In the genomic region with DNA sequence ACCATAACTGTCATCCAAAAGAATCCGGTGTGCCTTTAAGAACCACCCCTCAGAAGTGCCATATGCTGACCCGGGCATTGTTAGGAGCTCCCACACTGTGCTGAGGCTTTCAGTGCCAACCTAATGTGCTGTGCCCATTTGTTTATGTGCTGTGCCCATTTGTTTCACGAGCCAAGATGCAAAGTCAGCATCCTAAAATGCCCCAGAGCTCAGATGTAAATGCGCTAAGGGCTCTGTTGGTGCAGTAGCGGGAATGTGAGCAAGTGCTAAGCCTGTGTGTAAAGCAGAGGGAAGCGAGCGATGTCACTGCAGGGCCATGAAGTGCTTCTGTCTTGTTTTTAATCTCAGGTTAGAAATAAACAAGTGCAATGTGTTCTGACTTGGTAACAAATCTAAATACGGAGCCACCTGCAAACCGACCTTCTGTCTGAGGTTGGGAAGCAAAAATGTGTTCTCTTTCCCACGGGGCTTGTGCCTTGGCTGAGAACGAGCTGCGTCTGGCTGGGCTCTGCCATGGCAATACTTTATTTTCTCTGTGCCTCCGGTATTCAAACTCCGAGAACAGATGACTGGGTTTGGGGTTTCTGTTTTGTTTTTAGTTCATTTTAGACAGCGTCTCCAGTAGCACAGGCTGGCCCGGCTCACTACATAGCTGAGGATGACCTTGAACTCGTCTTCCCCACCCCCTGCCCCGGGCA, we compare ENCODE assay signal across 16 mouse cellular contexts.
DNase-seq lines count a peak whose midpoint lies in the region; ATAC-seq lines count a peak whose summit lies in the region.
"Had no signal": no experiment of that assay in that cellular context is flagged by ENCODE, and none has a peak within 500 bp of the region (broad histone marks: within the 10 kb centered on the region; RNA-seq: fewer than 3 reads in every experiment).

No protein-coding gene starts in this region.

- no peak overlapping the region for H3K9ac ChIP-seq in midbrain, embryonic 11.5 days (ENCODE audit: low read length)
- no peak overlapping the region for H3K9ac ChIP-seq in midbrain, embryonic 13.5 days (replicated peaks)
- no peak overlapping the region for H3K9ac ChIP-seq in limb, embryonic 12.5 days (replicated peaks)
- H3K9ac ChIP-seq: hindbrain, embryonic 12.5 days; lung, embryonic 14.5 days had no signal

- no peak overlapping the region for H3K4me3 ChIP-seq in midbrain, embryonic 11.5 days (ENCODE audit: low read depth, low read length)
- H3K4me3 ChIP-seq in midbrain, embryonic 13.5 days (replicated peaks): no peak overlapping the region
- no peak overlapping the region for H3K4me3 ChIP-seq in limb, embryonic 12.5 days (replicated peaks)
- H3K4me3 ChIP-seq: hindbrain, embryonic 12.5 days had no signal

- no peak overlapping the region for H3K27ac ChIP-seq in midbrain, embryonic 11.5 days (ENCODE audit: low read depth, low read length)
- no peak overlapping the region for H3K27ac ChIP-seq in midbrain, embryonic 13.5 days
- 0 out of 2 replicates have a peak overlapping the region, but pooled peaks have one; percentile 7 for H3K27ac ChIP-seq in limb, embryonic 12.5 days
- H3K27ac ChIP-seq: hindbrain, embryonic 12.5 days had no signal

- no peaks in the 10 kb centered on the region for H3K27me3 ChIP-seq in midbrain, embryonic 11.5 days (ENCODE audit: control insufficient read depth, insufficient read depth, low read length)
- H3K27me3 ChIP-seq in midbrain, embryonic 13.5 days: no peaks in the 10 kb centered on the region
- no peaks in the 10 kb centered on the region for H3K27me3 ChIP-seq in limb, embryonic 12.5 days
- H3K27me3 ChIP-seq: hindbrain, embryonic 12.5 days had no signal

- 92% methylated on average over 18 of the region's 18 CpGs for WGBS in midbrain, embryonic 11.5 days
- WGBS in midbrain, embryonic 13.5 days: 90% methylated on average over 18 of the region's 18 CpGs
- 78% methylated on average over 18 of the region's 18 CpGs for WGBS in limb, embryonic 12.5 days

- H3K9me3 ChIP-seq in midbrain, embryonic 11.5 days (ENCODE audit: control insufficient read depth, low read length): no peaks in the 10 kb centered on the region; the same call in 1 of the 2 replicates
- H3K9me3 ChIP-seq in midbrain, embryonic 13.5 days: no peaks in the 10 kb centered on the region
- 0 out of 2 replicates have a peak, but pooled peaks cover 3% of the 10 kb centered on the region for H3K9me3 ChIP-seq in limb, embryonic 12.5 days

- ATAC-seq in midbrain, embryonic 11.5 days (ENCODE audit: low FRiP score): no peak
- ATAC-seq in midbrain, embryonic 13.5 days: no peak
- no peak for ATAC-seq in limb, embryonic 12.5 days (ENCODE audit: insufficient number of reproducible peaks, insufficient read depth, low FRiP score, low TSS enrichment, low read depth)

- intact Hi-C loops in heart, postnatal 25 days (cut with DNase I): no loop called here

- peak; percentile 58 for DNase-seq in heart, adult 11 months
- no peak for DNase-seq in heart, postnatal 25 days (ENCODE audit: low spot score)
- peak; percentile 68 for DNase-seq in midbrain, embryonic 11.5 days (ENCODE audit: low spot score, missing footprints)
- peak; percentile 81 for DNase-seq in cerebellum, adult 8-10 months
- DNase-seq in kidney, postnatal 10 days: no peak
- DNase-seq in urinary bladder, adult 2 months (ENCODE audit: low spot score): no peak
- DNase-seq: adrenal gland, adult 2 months; embryo, embryonic 11 days; kidney, adult 8-10 months; lung, embryonic 14.5 days; thymus, adult 18-20 months had no signal

- no peaks in the 10 kb centered on the region for H3K4me1 ChIP-seq in midbrain, embryonic 11.5 days (ENCODE audit: control insufficient read depth, insufficient read depth, low read length)
- no peaks in the 10 kb centered on the region for H3K4me1 ChIP-seq in midbrain, embryonic 13.5 days (replicated peaks)
- H3K4me1 ChIP-seq in limb, embryonic 12.5 days (replicated peaks): peaks cover 12% of the 10 kb centered on the region
- H3K4me1 ChIP-seq: hindbrain, embryonic 12.5 days had no signal

- no peaks in the 10 kb centered on the region for H3K36me3 ChIP-seq in midbrain, embryonic 11.5 days (ENCODE audit: control insufficient read depth, insufficient read depth, low read length)
- H3K36me3 ChIP-seq in midbrain, embryonic 13.5 days: no peaks in the 10 kb centered on the region
- 0 out of 2 replicates have a peak, but pooled peaks cover 3% of the 10 kb centered on the region for H3K36me3 ChIP-seq in limb, embryonic 12.5 days
- H3K36me3 ChIP-seq: G1E; hindbrain, embryonic 12.5 days had no signal

- H3K4me2 ChIP-seq in midbrain, embryonic 11.5 days: no peak overlapping the region
- H3K4me2 ChIP-seq in midbrain, embryonic 13.5 days (replicated peaks): no peak overlapping the region
- no peak overlapping the region for H3K4me2 ChIP-seq in limb, embryonic 12.5 days
- H3K4me2 ChIP-seq: hindbrain, embryonic 12.5 days; liver, embryonic 11.5 days; lung, embryonic 14.5 days had no signal

Comparison
In these comparisons a context has a peak if more than half of its experiments do, and no peak if none do; other contexts are left out.
1. DNase-seq: peak in heart, adult 11 months (single experiment), midbrain, embryonic 11.5 days (single experiment) and cerebellum, adult 8-10 months (single experiment); none in heart, postnatal 25 days (single experiment), kidney, postnatal 10 days (single experiment) and urinary bladder, adult 2 months (single experiment).